Mouse (Mus musculus) layer of hippocampus, postnatal 14 days (tissue): Measurements from ENCODE around the gene Orm1. TPM values are rescaled to one million over a fixed set of nuclear protein-coding genes. Genes with fewer than 3 reads are reported as not detected.

Experiments used
- total RNA-seq, 2 experiments: library from RNA; stranded (reverse); gene quantifications; 2 replicates each; pipeline ENCODE4 v1.2.3; 2021

Orm1 gene
- total RNA-seq, 2 experiments from 2014 or later: not detected

Other genes with a start within 250 kb of the Orm1 start
- gene Ambp, start 189.8 kb upstream of the Orm1 start, total RNA-seq: not detected
- not detected for gene Kif12, start 172.4 kb upstream of the Orm1 start, total RNA-seq
- gene Col27a1, start 130.6 kb upstream of the Orm1 start, total RNA-seq: 1 to 10 TPM; 3.1 to 3.8 TPM
- gene Orm3, start 11.6 kb downstream of the Orm1 start, total RNA-seq: not detected
- gene Orm2, start 17.9 kb downstream of the Orm1 start, total RNA-seq: not detected
- gene Akna, start 58.8 kb downstream of the Orm1 start, total RNA-seq: 1 to 10 TPM; 4.4 to 4.6 TPM
- 10 to 100 TPM; 24.9 to 26.6 TPM for gene Whrn, start 151.4 kb downstream of the Orm1 start, total RNA-seq
- 100 to 1,000 TPM; 132 to 142 TPM for gene Atp6v1g1, start 200.2 kb downstream of the Orm1 start, total RNA-seq
- 1 to 10 TPM; 6.9 to 8.8 TPM for gene Tmem268, start 214.2 kb downstream of the Orm1 start, total RNA-seq